Mouse (Mus musculus) liver, adult 2 months (tissue): Measurements from ENCODE around the gene Nudt17.

ENCODE experiments used
- CTCF ChIP-seq: fragments of 200-500 bp; IDR thresholded peaks from 2 replicates; pipeline ENCODE4 v1.5.1; 2011; ENCODE audit warnings: low read depth, low read length, control low read depth
- POLR2A ChIP-seq: fragments of 200-500 bp; IDR thresholded peaks from 2 replicates; pipeline ENCODE4 v1.6.1; 2011; ENCODE audit warnings: low read length, control low read depth; ENCODE audit not compliant: insufficient read depth; ENCODE audit errors: extremely low read depth

- no peak for TF ChIP-seq CTCF
- TF ChIP-seq POLR2A = no peak
Measured at GRCm38 (mm10) chr3:96706217-96706616, 2.1 kb downstream of the Nudt17 start.
